Mouse (Mus musculus): ENCODE measurements at regions not wholly inside any gene's neighbourhood (a gene's known extent, or its start where the extent isn't known, plus 50 kb on each side); places are given as distances from the start of the nearest gene placed in this dataset.

GRCm38 (mm10) chr14:58321875-58322274 lies 251.5 kb downstream of the Fgf9 start:
- H3K4me3 ChIP-seq (ENCODE audit: low read depth, low read length) = no peak overlapping the region
- ATAC-seq (ENCODE audit: insufficient read depth, low read depth) (peak; percentile 44; the same call in 1 of the 2 replicates), DNase-seq (ENCODE audit: low spot score) (no peak)
- H3K27me3 ChIP-seq (ENCODE audit: control insufficient read depth, insufficient read depth, low read length) = no peaks in the 10 kb centered on the region
- WGBS = 55% methylated on average over 10 of the region's 10 CpGs
- H3K4me1 ChIP-seq (ENCODE audit: control insufficient read depth, insufficient read depth) = peaks cover 8% of the 10 kb centered on the region; the same call in 1 of the 2 replicates
- TF ChIP-seq CTCF (IDR thresholded peaks at IDR 0.05; ENCODE audit: low read depth) (no peak), EP300 (IDR thresholded peaks at IDR 0.05; ENCODE audit: low read depth) (no peak)
- no peaks in the 10 kb centered on the region for H3K36me3 ChIP-seq (replicated peaks; ENCODE audit: control insufficient read depth, insufficient read depth, low read length)
- H3K9me3 ChIP-seq (replicated peaks; ENCODE audit: control insufficient read depth, low read length) = no peaks in the 10 kb centered on the region
- H3K27ac ChIP-seq (ENCODE audit: low read depth) = no peak overlapping the region
- H3K9ac ChIP-seq (replicated peaks; ENCODE audit: low read depth, low read length) = no peak overlapping the region
- no peak overlapping the region for H3K4me2 ChIP-seq (ENCODE audit: low read depth, low read length)

GRCm38 (mm10) chr14:58321234-58321633 lies 250.9 kb downstream of the Fgf9 start:
- no peaks in the 10 kb centered on the region for H3K27me3 ChIP-seq (ENCODE audit: control insufficient read depth, insufficient read depth, low read length)
- H3K9ac ChIP-seq (replicated peaks; ENCODE audit: low read depth, low read length) = no peak overlapping the region
- H3K36me3 ChIP-seq (replicated peaks; ENCODE audit: control insufficient read depth, insufficient read depth, low read length) = no peaks in the 10 kb centered on the region
- 58% methylated on average over 5 of the region's 5 CpGs for WGBS
- no peak for ATAC-seq (ENCODE audit: insufficient read depth, low read depth)
- peaks cover 8% of the 10 kb centered on the region; the same call in 1 of the 2 replicates for H3K4me1 ChIP-seq (ENCODE audit: control insufficient read depth, insufficient read depth)
- H3K27ac ChIP-seq (ENCODE audit: low read depth) = no peak overlapping the region
- H3K4me3 ChIP-seq (ENCODE audit: low read depth, low read length) = no peak overlapping the region
- DNase-seq (ENCODE audit: low spot score) = no peak
- TF ChIP-seq EP300 (IDR thresholded peaks at IDR 0.05; ENCODE audit: low read depth) = no peak
- TF ChIP-seq CTCF (IDR thresholded peaks at IDR 0.05; ENCODE audit: low read depth) = no peak
- H3K4me2 ChIP-seq (ENCODE audit: low read depth, low read length) = no peak overlapping the region
- H3K9me3 ChIP-seq (replicated peaks; ENCODE audit: control insufficient read depth, low read length) = no peaks in the 10 kb centered on the region

- ATAC-seq (ENCODE audit: insufficient read depth, low read depth) (no peak), DNase-seq (ENCODE audit: low spot score) (no peak)
- H3K27ac ChIP-seq (ENCODE audit: low read depth) = no peak overlapping the region
- WGBS = 61% methylated on average over 3 of the region's 3 CpGs
- H3K4me2 ChIP-seq (ENCODE audit: low read depth, low read length) = no peak overlapping the region
- TF ChIP-seq CTCF (IDR thresholded peaks at IDR 0.05; ENCODE audit: low read depth) (no peak), EP300 (IDR thresholded peaks at IDR 0.05; ENCODE audit: low read depth) (no peak)
- no peaks in the 10 kb centered on the region for H3K36me3 ChIP-seq (replicated peaks; ENCODE audit: control insufficient read depth, insufficient read depth, low read length)
- no peak overlapping the region for H3K9ac ChIP-seq (replicated peaks; ENCODE audit: low read depth, low read length)
- no peaks in the 10 kb centered on the region for H3K27me3 ChIP-seq (ENCODE audit: control insufficient read depth, insufficient read depth, low read length)
- no peaks in the 10 kb centered on the region for H3K9me3 ChIP-seq (replicated peaks; ENCODE audit: control insufficient read depth, low read length)
- H3K4me1 ChIP-seq (ENCODE audit: control insufficient read depth, insufficient read depth) = peaks cover 8% of the 10 kb centered on the region; the same call in 1 of the 2 replicates
- H3K4me3 ChIP-seq (ENCODE audit: low read depth, low read length) = no peak overlapping the region
These were observed 247.3 kb downstream of the Fgf9 start for GRCm38 (mm10) chr14:58317640-58318039.

GRCm38 (mm10) chr14:58317231-58317630 lies 246.9 kb downstream of the Fgf9 start:
- TF ChIP-seq EP300 (IDR thresholded peaks at IDR 0.05; ENCODE audit: low read depth) (no peak), CTCF (IDR thresholded peaks at IDR 0.05; ENCODE audit: low read depth) (no peak)
- no peaks in the 10 kb centered on the region for H3K9me3 ChIP-seq (replicated peaks; ENCODE audit: control insufficient read depth, low read length)
- DNase-seq (ENCODE audit: low spot score) (no peak), ATAC-seq (ENCODE audit: insufficient read depth, low read depth) (no peak)
- H3K4me2 ChIP-seq (ENCODE audit: low read depth, low read length) = no peak overlapping the region
- H3K9ac ChIP-seq (replicated peaks; ENCODE audit: low read depth, low read length) = 0 out of 2 replicates have a peak overlapping the region, but pooled peaks have one; percentile 16
- peaks cover 8% of the 10 kb centered on the region; the same call in 1 of the 2 replicates for H3K4me1 ChIP-seq (ENCODE audit: control insufficient read depth, insufficient read depth)
- no peaks in the 10 kb centered on the region for H3K27me3 ChIP-seq (ENCODE audit: control insufficient read depth, insufficient read depth, low read length)
- H3K4me3 ChIP-seq (ENCODE audit: low read depth, low read length) = no peak overlapping the region
- whole genome bisulfite sequencing = 39% methylated on average over 4 of the region's 4 CpGs
- no peaks in the 10 kb centered on the region for H3K36me3 ChIP-seq (replicated peaks; ENCODE audit: control insufficient read depth, insufficient read depth, low read length)
- peak overlapping the region; percentile 23; the same call in 1 of the 2 replicates for H3K27ac ChIP-seq (ENCODE audit: low read depth)

- Histone ChIP-seq H3K36me3 (replicated peaks; ENCODE audit: control insufficient read depth, insufficient read depth, low read length) (no peaks in the 10 kb centered on the region), H3K4me2 (ENCODE audit: low read depth, low read length) (no peak overlapping the region), H3K9ac (replicated peaks; ENCODE audit: low read depth, low read length) (no peak overlapping the region), H3K4me1 (ENCODE audit: control insufficient read depth, insufficient read depth) (peaks cover 3% of the 10 kb centered on the region; the same call in 1 of the 2 replicates), H3K27ac (ENCODE audit: low read depth) (no peak overlapping the region), H3K9me3 (replicated peaks; ENCODE audit: control insufficient read depth, low read length) (no peaks in the 10 kb centered on the region), H3K27me3 (ENCODE audit: control insufficient read depth, insufficient read depth, low read length) (no peaks in the 10 kb centered on the region), H3K4me3 (ENCODE audit: low read depth, low read length) (no peak overlapping the region)
- WGBS = 73% methylated on average over 6 of the region's 6 CpGs
- ATAC-seq (ENCODE audit: insufficient read depth, low read depth) (no peak), DNase-seq (ENCODE audit: low spot score) (peak; percentile 17)
- TF ChIP-seq CTCF (IDR thresholded peaks at IDR 0.05; ENCODE audit: low read depth) (no peak), EP300 (IDR thresholded peaks at IDR 0.05; ENCODE audit: low read depth) (no peak)
These were observed 237.3 kb downstream of the Fgf9 start for GRCm38 (mm10) chr14:58307695-58308094.

All from heart, postnatal 0 days (tissue).